Mouse (Mus musculus): ENCODE measurements around the gene Tnip1. TPM values are rescaled to one million over a fixed set of nuclear protein-coding genes. Genes with fewer than 3 reads are reported as not detected.

The Tnip1 gene
- total and polyA plus RNA-seq, 2 experiments from 2014 or later: 16.6 to 19.7 TPM

DNA sequence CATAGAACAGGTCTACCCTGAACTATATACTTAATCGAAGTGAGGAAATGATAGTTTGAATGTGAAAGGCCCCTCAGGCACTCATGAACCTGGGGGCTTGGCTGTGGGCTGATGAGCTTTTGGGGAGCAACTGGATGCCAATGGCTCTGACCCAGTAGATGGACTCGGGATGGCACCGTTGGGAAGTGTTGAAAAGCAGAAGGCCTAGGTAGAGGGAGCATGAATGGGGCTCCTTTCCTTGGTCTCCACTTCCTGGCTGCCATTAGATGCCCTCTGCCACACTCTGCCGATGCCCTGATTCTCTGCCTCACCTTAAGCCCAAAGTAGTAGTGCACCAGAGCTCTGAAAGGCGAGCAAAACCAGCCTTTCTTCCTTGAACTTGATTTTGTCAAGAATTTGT lies 86.7 kb downstream of the Tnip1 start:
- Histone ChIP-seq H3K36me3 (replicated peaks; ENCODE audit: control insufficient read depth, insufficient read depth, low read length) (peaks cover 27% of the 10 kb centered on the region), H3K4me1 (ENCODE audit: control insufficient read depth, insufficient read depth) (peaks cover 13% of the 10 kb centered on the region), H3K27ac (ENCODE audit: low read depth) (no peak overlapping the region), H3K9ac (replicated peaks; ENCODE audit: low read depth, low read length) (no peak overlapping the region), H3K4me3 (ENCODE audit: low read depth, low read length) (no peak overlapping the region), H3K27me3 (ENCODE audit: control insufficient read depth, insufficient read depth, low read length) (no peaks in the 10 kb centered on the region), H3K4me2 (ENCODE audit: low read depth, low read length) (no peak overlapping the region), H3K9me3 (replicated peaks; ENCODE audit: control insufficient read depth, low read length) (no peaks in the 10 kb centered on the region)
- ATAC-seq (ENCODE audit: insufficient read depth, low read depth) (no peak), DNase-seq (ENCODE audit: low spot score) (no peak)
- no peak for TF ChIP-seq EP300 (IDR thresholded peaks at IDR 0.05; ENCODE audit: low read depth)
- no peak for TF ChIP-seq CTCF (IDR thresholded peaks at IDR 0.05; ENCODE audit: low read depth)
- 85% methylated on average over 5 of the region's 5 CpGs for WGBS

- Histone ChIP-seq H3K9ac (replicated peaks; ENCODE audit: low read depth, low read length) (no peak overlapping the region), H3K9me3 (replicated peaks; ENCODE audit: control insufficient read depth, low read length) (no peaks in the 10 kb centered on the region), H3K4me2 (ENCODE audit: low read depth, low read length) (no peak overlapping the region), H3K4me3 (ENCODE audit: low read depth, low read length) (no peak overlapping the region), H3K27ac (ENCODE audit: low read depth) (no peak overlapping the region), H3K36me3 (replicated peaks; ENCODE audit: control insufficient read depth, insufficient read depth, low read length) (peaks cover 39% of the 10 kb centered on the region), H3K27me3 (ENCODE audit: control insufficient read depth, insufficient read depth, low read length) (no peaks in the 10 kb centered on the region), H3K4me1 (ENCODE audit: control insufficient read depth, insufficient read depth) (0 out of 2 replicates have a peak, but pooled peaks cover 4% of the 10 kb centered on the region)
- WGBS: 75% methylated on average over 7 of the region's 7 CpGs
- no peak for TF ChIP-seq CTCF (IDR thresholded peaks at IDR 0.05; ENCODE audit: low read depth)
- TF ChIP-seq EP300 (IDR thresholded peaks at IDR 0.05; ENCODE audit: low read depth): no peak
- no peak for DNase-seq (ENCODE audit: low spot score)
- ATAC-seq (ENCODE audit: insufficient read depth, low read depth): no peak
These were observed 90.7 kb downstream of the Tnip1 start for GRCm38 (mm10) chr11:54871831-54872537.

GRCm38 (mm10) chr11:54869318-54869717 lies 93.4 kb downstream of the Tnip1 start:
- H3K36me3 ChIP-seq (replicated peaks; ENCODE audit: control insufficient read depth, insufficient read depth, low read length): peaks cover 39% of the 10 kb centered on the region
- no peak overlapping the region for H3K4me3 ChIP-seq (ENCODE audit: low read depth, low read length)
- TF ChIP-seq CTCF (IDR thresholded peaks at IDR 0.05; ENCODE audit: low read depth): no peak
- no peak for TF ChIP-seq EP300 (IDR thresholded peaks at IDR 0.05; ENCODE audit: low read depth)
- H3K4me2 ChIP-seq (ENCODE audit: low read depth, low read length): no peak overlapping the region
- H3K4me1 ChIP-seq (ENCODE audit: control insufficient read depth, insufficient read depth): 0 out of 2 replicates have a peak, but pooled peaks cover 4% of the 10 kb centered on the region
- no peak overlapping the region for H3K27ac ChIP-seq (ENCODE audit: low read depth)
- WGBS: 64% methylated on average over 3 of the region's 3 CpGs
- no peak overlapping the region for H3K9ac ChIP-seq (replicated peaks; ENCODE audit: low read depth, low read length)
- DNase-seq (ENCODE audit: low spot score): no peak
- H3K9me3 ChIP-seq (replicated peaks; ENCODE audit: control insufficient read depth, low read length): no peaks in the 10 kb centered on the region
- H3K27me3 ChIP-seq (ENCODE audit: control insufficient read depth, insufficient read depth, low read length): no peaks in the 10 kb centered on the region
- no peak for ATAC-seq (ENCODE audit: insufficient read depth, low read depth)

DNA sequence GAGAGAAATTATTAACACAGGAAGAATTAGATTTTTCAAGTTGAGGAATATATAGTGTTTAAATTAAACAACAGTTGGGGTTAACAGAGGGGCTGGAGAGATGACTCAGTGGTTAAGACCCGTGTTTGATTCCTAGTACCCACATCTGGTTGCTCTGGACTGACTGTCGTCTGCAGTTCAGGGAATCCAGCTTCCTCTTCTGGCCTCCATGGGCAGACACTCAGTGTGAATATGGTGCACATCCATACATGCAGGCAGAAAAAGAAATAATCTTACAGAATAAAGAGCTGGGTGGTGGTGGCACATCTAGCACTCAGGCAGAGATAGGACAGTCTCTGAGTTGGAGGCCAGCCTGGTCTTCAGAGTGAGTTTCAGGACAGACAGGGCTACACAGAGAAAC lies 94.3 kb downstream of the Tnip1 start:
- WGBS: 64% methylated on average over 2 of the region's 2 CpGs
- no peak overlapping the region for H3K4me2 ChIP-seq (ENCODE audit: low read depth, low read length)
- no peak overlapping the region for H3K9ac ChIP-seq (replicated peaks; ENCODE audit: low read depth, low read length)
- H3K4me3 ChIP-seq (ENCODE audit: low read depth, low read length): no peak overlapping the region
- TF ChIP-seq EP300 (IDR thresholded peaks at IDR 0.05; ENCODE audit: low read depth): no peak
- TF ChIP-seq CTCF (IDR thresholded peaks at IDR 0.05; ENCODE audit: low read depth): no peak
- no peak for DNase-seq (ENCODE audit: low spot score)
- H3K27me3 ChIP-seq (ENCODE audit: control insufficient read depth, insufficient read depth, low read length): no peaks in the 10 kb centered on the region
- H3K36me3 ChIP-seq (replicated peaks; ENCODE audit: control insufficient read depth, insufficient read depth, low read length): peaks cover 31% of the 10 kb centered on the region
- no peaks in the 10 kb centered on the region for H3K9me3 ChIP-seq (replicated peaks; ENCODE audit: control insufficient read depth, low read length)
- 0 out of 2 replicates have a peak, but pooled peaks cover 4% of the 10 kb centered on the region for H3K4me1 ChIP-seq (ENCODE audit: control insufficient read depth, insufficient read depth)
- no peak overlapping the region for H3K27ac ChIP-seq (ENCODE audit: low read depth)
- ATAC-seq (ENCODE audit: insufficient read depth, low read depth): no peak

DNA sequence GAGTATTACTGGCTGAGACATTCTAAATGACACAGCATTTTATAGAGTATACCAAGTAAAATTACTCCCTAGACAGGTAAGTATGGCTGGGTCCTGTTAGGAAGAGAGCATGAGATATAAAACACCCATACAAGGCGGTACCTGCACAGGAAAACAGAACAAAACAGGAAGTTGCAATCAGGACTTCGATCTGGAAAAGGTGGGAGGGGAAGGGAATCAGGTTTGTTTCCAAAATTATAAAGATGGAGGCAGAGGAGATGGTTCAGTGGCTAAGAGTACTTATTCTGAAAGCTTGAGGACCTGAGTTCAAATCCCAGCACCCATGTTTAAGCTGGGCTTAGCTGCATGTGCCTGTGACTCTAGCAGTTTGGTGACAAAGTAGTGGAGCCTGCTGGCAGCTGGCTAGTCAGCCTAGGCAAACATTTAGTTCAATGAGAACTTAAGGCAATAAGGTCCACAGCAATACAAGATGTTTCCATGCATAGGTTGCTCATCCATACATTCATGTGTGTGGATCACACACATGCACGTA lies 94.7 kb downstream of the Tnip1 start:
- Histone ChIP-seq H3K9me3 (replicated peaks; ENCODE audit: control insufficient read depth, low read length) (no peaks in the 10 kb centered on the region), H3K4me1 (ENCODE audit: control insufficient read depth, insufficient read depth) (0 out of 2 replicates have a peak, but pooled peaks cover 4% of the 10 kb centered on the region), H3K36me3 (replicated peaks; ENCODE audit: control insufficient read depth, insufficient read depth, low read length) (peaks cover 29% of the 10 kb centered on the region), H3K27ac (ENCODE audit: low read depth) (no peak overlapping the region), H3K27me3 (ENCODE audit: control insufficient read depth, insufficient read depth, low read length) (no peaks in the 10 kb centered on the region), H3K4me3 (ENCODE audit: low read depth, low read length) (no peak overlapping the region), H3K4me2 (ENCODE audit: low read depth, low read length) (no peak overlapping the region), H3K9ac (replicated peaks; ENCODE audit: low read depth, low read length) (no peak overlapping the region)
- DNase-seq (ENCODE audit: low spot score) (no peak), ATAC-seq (ENCODE audit: insufficient read depth, low read depth) (no peak)
- TF ChIP-seq CTCF (IDR thresholded peaks at IDR 0.05; ENCODE audit: low read depth) (no peak), EP300 (IDR thresholded peaks at IDR 0.05; ENCODE audit: low read depth) (no peak)
- 82% methylated on average over 3 of the region's 3 CpGs for WGBS
